Mouse (Mus musculus): ENCODE measurements around the gene Btd. TPM values are rescaled to one million over a fixed set of nuclear protein-coding genes. Genes with fewer than 3 reads are reported as not detected.
A peak's percentile ranks its signal among the peaks of the same experiment; 100 is the strongest.

The Btd gene
- polyA plus RNA-seq, 1 experiment, result 42.9 TPM

- no peaks in the 10 kb centered on the region for H3K36me3 ChIP-seq (ENCODE audit: control insufficient read depth, insufficient read depth, low read length)
- DNase-seq, result no peak
- H3K27me3 ChIP-seq (ENCODE audit: control insufficient read depth, insufficient read depth, low read length), result no peaks in the 10 kb centered on the region
- H3K4me3 ChIP-seq (ENCODE audit: control insufficient read depth, insufficient read depth, low read length), result no peak overlapping the region
- WGBS, result 67% methylated on average over 1 of the region's 1 CpGs
- H3K27ac ChIP-seq (ENCODE audit: control insufficient read depth, insufficient read depth, low read length), result no peak overlapping the region
- no peak for TF ChIP-seq CTCF (IDR thresholded peaks at IDR 0.05; ENCODE audit: borderline replicate concordance, control insufficient read depth, extremely low read depth, insufficient read depth, low read length, poor library complexity)
- no peak for TF ChIP-seq POLR2A (IDR thresholded peaks at IDR 0.05; ENCODE audit: control insufficient read depth, extremely low read depth, insufficient read depth, low read length, poor library complexity)
- H3K4me1 ChIP-seq (replicated peaks; ENCODE audit: control insufficient read depth, insufficient read depth, low read length), result peaks cover 39% of the 10 kb centered on the region
Observed at GRCm38 (mm10) chr14:31686231-31686630, 45.4 kb downstream of the Btd start.

DNA sequence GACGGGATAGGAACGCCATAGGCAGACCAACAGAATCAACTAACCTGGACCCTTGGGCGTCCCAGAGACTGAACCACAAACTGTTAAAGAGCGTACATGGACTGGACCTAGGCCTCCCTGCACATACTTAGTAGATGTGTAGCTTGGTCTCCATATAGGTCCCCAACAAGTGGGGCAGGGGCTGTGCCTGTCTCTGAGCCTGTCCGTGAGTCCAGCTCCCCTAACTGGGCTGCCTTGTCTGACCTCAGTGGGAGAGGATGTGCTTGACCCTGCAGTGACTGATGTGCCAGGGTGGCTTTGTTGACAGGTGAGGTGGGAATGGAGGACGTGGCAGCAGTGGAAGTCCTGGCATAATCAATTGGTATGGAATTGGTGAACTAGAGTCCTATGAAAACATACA is 51.7 kb downstream of the Btd start:
- no peak overlapping the region for H3K27ac ChIP-seq (ENCODE audit: control insufficient read depth, insufficient read depth, low read length)
- TF ChIP-seq CTCF (IDR thresholded peaks at IDR 0.05; ENCODE audit: borderline replicate concordance, control insufficient read depth, extremely low read depth, insufficient read depth, low read length, poor library complexity), result no peak
- no peak for TF ChIP-seq POLR2A (IDR thresholded peaks at IDR 0.05; ENCODE audit: control insufficient read depth, extremely low read depth, insufficient read depth, low read length, poor library complexity)
- no peaks in the 10 kb centered on the region for H3K27me3 ChIP-seq (ENCODE audit: control insufficient read depth, insufficient read depth, low read length)
- no peaks in the 10 kb centered on the region for H3K36me3 ChIP-seq (ENCODE audit: control insufficient read depth, insufficient read depth, low read length)
- 97% methylated on average over 6 of the region's 6 CpGs for WGBS
- DNase-seq, result no peak
- peaks cover 12% of the 10 kb centered on the region for H3K4me1 ChIP-seq (replicated peaks; ENCODE audit: control insufficient read depth, insufficient read depth, low read length)
- H3K4me3 ChIP-seq (ENCODE audit: control insufficient read depth, insufficient read depth, low read length), result no peak overlapping the region

DNA sequence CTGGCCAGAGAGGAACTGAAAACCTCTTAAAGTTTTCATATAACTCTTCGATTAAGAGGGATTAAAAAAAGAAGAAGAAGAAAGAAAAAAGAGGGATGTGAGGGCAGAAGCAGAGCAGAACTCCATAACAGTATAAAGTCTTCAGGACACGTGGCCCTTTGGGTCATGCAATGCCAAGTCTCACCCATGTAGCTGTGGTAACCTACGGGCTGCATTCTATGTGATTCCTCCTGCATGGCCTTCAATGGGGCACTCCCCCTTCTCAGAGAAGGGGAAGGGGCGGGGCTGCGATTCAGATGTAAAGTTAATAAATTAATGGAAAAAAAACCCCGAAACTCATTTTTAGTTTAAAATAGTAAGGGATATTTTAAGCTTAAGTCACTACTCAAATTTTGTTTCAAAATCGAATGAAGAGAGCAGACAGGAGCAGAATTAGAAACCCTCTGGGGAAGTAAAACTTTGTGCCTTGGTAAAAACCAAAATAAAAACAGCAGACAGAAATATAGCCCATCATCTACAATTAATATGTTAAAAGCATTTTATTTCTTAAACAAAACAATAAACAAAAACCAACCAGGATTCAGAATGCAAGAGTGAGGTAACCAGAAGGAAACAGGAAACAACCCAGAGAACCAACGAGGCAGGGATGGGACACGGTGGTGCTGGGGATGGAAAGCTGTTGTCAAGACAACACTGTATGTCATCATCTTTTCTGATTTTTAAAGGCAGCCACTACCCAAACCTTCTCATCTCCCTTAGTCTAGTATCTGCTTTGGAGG is 55.6 kb downstream of the Btd start:
- DNase-seq, result no peak
- WGBS, result 63% methylated on average over 9 of the region's 9 CpGs
- Histone ChIP-seq H3K4me3 (ENCODE audit: control insufficient read depth, insufficient read depth, low read length) (no peak overlapping the region), H3K4me1 (replicated peaks; ENCODE audit: control insufficient read depth, insufficient read depth, low read length) (peaks cover 15% of the 10 kb centered on the region), H3K27me3 (ENCODE audit: control insufficient read depth, insufficient read depth, low read length) (no peaks in the 10 kb centered on the region), H3K27ac (ENCODE audit: control insufficient read depth, insufficient read depth, low read length) (peak overlapping the region; percentile 52), H3K36me3 (ENCODE audit: control insufficient read depth, insufficient read depth, low read length) (peaks cover 3% of the 10 kb centered on the region; the same call in 1 of the 2 replicates)
- TF ChIP-seq CTCF (IDR thresholded peaks at IDR 0.05; ENCODE audit: borderline replicate concordance, control insufficient read depth, extremely low read depth, insufficient read depth, low read length, poor library complexity) (no peak), POLR2A (IDR thresholded peaks at IDR 0.05; ENCODE audit: control insufficient read depth, extremely low read depth, insufficient read depth, low read length, poor library complexity) (no peak)

- 42% methylated on average over 3 of the region's 3 CpGs for WGBS
- H3K27me3 ChIP-seq (ENCODE audit: control insufficient read depth, insufficient read depth, low read length), result no peaks in the 10 kb centered on the region
- H3K4me1 ChIP-seq (replicated peaks; ENCODE audit: control insufficient read depth, insufficient read depth, low read length), result peaks cover 15% of the 10 kb centered on the region
- peak overlapping the region; percentile 65 for H3K27ac ChIP-seq (ENCODE audit: control insufficient read depth, insufficient read depth, low read length)
- no peak overlapping the region for H3K4me3 ChIP-seq (ENCODE audit: control insufficient read depth, insufficient read depth, low read length)
- peaks cover 8% of the 10 kb centered on the region; the same call in 1 of the 2 replicates for H3K36me3 ChIP-seq (ENCODE audit: control insufficient read depth, insufficient read depth, low read length)
- DNase-seq, result peak; percentile 37
- TF ChIP-seq CTCF (IDR thresholded peaks at IDR 0.05; ENCODE audit: borderline replicate concordance, control insufficient read depth, extremely low read depth, insufficient read depth, low read length, poor library complexity) (no peak), POLR2A (IDR thresholded peaks at IDR 0.05; ENCODE audit: control insufficient read depth, extremely low read depth, insufficient read depth, low read length, poor library complexity) (no peak)
Observed at GRCm38 (mm10) chr14:31696985-31697303, 56.1 kb downstream of the Btd start.

- no peak for DNase-seq
- TF ChIP-seq POLR2A (IDR thresholded peaks at IDR 0.05; ENCODE audit: control insufficient read depth, extremely low read depth, insufficient read depth, low read length, poor library complexity) (no peak), CTCF (IDR thresholded peaks at IDR 0.05; ENCODE audit: borderline replicate concordance, control insufficient read depth, extremely low read depth, insufficient read depth, low read length, poor library complexity) (no peak)
- no peaks in the 10 kb centered on the region for H3K27me3 ChIP-seq (ENCODE audit: control insufficient read depth, insufficient read depth, low read length)
- H3K36me3 ChIP-seq (ENCODE audit: control insufficient read depth, insufficient read depth, low read length), result peaks cover 12% of the 10 kb centered on the region; the same call in 1 of the 2 replicates
- no peak overlapping the region for H3K4me3 ChIP-seq (ENCODE audit: control insufficient read depth, insufficient read depth, low read length)
- peaks cover 15% of the 10 kb centered on the region for H3K4me1 ChIP-seq (replicated peaks; ENCODE audit: control insufficient read depth, insufficient read depth, low read length)
- H3K27ac ChIP-seq (ENCODE audit: control insufficient read depth, insufficient read depth, low read length), result peak overlapping the region; percentile 65
- WGBS, result 43% methylated on average over 3 of the region's 3 CpGs
Observed at GRCm38 (mm10) chr14:31697346-31697745, 56.5 kb downstream of the Btd start.

- Histone ChIP-seq H3K27ac (ENCODE audit: control insufficient read depth, insufficient read depth, low read length) (no peak overlapping the region), H3K4me3 (ENCODE audit: control insufficient read depth, insufficient read depth, low read length) (no peak overlapping the region)
Observed at GRCm38 (mm10) chr14:31697755-31698154, 56.9 kb downstream of the Btd start.

More at GRCm38 (mm10) chr14:31697755-31698154, 56.9 kb downstream of the Btd start:
- Histone ChIP-seq H3K4me1 (replicated peaks; ENCODE audit: control insufficient read depth, insufficient read depth, low read length) (peaks cover 15% of the 10 kb centered on the region), H3K36me3 (ENCODE audit: control insufficient read depth, insufficient read depth, low read length) (peaks cover 15% of the 10 kb centered on the region), H3K27me3 (ENCODE audit: control insufficient read depth, insufficient read depth, low read length) (no peaks in the 10 kb centered on the region)
- TF ChIP-seq CTCF (IDR thresholded peaks at IDR 0.05; ENCODE audit: borderline replicate concordance, control insufficient read depth, extremely low read depth, insufficient read depth, low read length, poor library complexity) (no peak), POLR2A (IDR thresholded peaks at IDR 0.05; ENCODE audit: control insufficient read depth, extremely low read depth, insufficient read depth, low read length, poor library complexity) (no peak)
- 85% methylated on average over 4 of the region's 4 CpGs for WGBS
- DNase-seq, result no peak

Measured in thymus, adult 2 months (tissue).